Mouse (Mus musculus): ENCODE data around the gene Nav2. TPM values are rescaled to one million over a fixed set of nuclear protein-coding genes. Genes with fewer than 3 reads are reported as not detected.

The Nav2 gene
- polyA plus RNA-seq, 1 experiment from 2014 or later = 7.5 TPM

DNA sequence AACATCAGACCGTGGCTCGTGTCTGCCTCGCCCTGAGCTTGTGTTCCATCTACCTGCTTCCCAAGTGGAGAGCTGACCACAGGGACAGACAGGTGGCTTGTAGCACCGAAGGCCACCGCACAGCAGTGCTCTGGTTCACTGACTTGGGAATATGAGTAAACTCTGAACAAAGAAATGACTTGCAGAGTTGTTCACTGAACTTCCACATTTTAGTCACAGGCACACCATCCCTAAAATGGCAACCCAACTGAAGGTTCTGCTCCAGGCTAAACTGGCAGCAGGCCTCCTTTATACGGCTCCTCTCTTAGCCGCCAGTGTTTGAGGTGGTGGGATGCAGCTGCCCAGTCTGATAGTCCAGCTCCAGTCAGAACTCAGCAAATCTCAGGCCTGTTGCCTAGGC, 343.9 kb downstream of the Nav2 start:
- Histone ChIP-seq H3K36me3 (ENCODE audit: control insufficient read depth, insufficient read depth, low read length) (no peaks in the 10 kb centered on the region), H3K9me3 (ENCODE audit: control insufficient read depth, low read length) (no peaks in the 10 kb centered on the region), H3K27me3 (ENCODE audit: control insufficient read depth, insufficient read depth, low read length) (peaks cover 18% of the 10 kb centered on the region), H3K27ac (replicated peaks; ENCODE audit: low read depth, low read length) (no peak overlapping the region), H3K4me2 (ENCODE audit: low read depth, severe bottlenecking) (no peak overlapping the region), H3K4me1 (ENCODE audit: control insufficient read depth, insufficient read depth, low read length) (no peaks in the 10 kb centered on the region), H3K9ac (ENCODE audit: low read length) (no peak overlapping the region), H3K4me3 (ENCODE audit: low read depth, low read length) (no peak overlapping the region)
- WGBS = 94% methylated on average over 7 of the region's 7 CpGs
- ATAC-seq (ENCODE audit: insufficient number of reproducible peaks, low FRiP score, low TSS enrichment, low read depth) = no peak
- DNase-seq (ENCODE audit: low spot score) = no peak

DNA sequence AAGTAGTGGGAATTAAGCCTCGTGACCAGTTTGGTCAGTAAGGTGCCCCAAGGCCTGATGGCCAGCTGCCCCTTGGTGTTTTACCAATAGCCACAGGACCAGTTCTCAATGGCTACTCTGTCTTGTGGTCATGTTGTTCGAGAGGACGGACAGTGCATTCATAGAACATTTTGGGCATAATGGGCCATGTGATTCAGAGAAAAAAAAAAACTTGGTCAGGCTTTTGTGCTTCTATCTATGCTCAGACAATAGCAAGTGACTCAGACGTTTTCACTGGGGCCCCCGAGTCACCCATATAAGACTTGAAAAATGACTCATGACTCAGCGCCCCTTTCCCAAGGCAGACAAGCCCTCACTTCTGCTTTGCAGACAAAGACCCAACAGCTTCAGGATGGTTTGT, 344.4 kb downstream of the Nav2 start:
- H3K4me3 ChIP-seq (ENCODE audit: low read depth, low read length) = no peak overlapping the region
- peaks cover 13% of the 10 kb centered on the region for H3K27me3 ChIP-seq (ENCODE audit: control insufficient read depth, insufficient read depth, low read length)
- H3K9me3 ChIP-seq (ENCODE audit: control insufficient read depth, low read length) = no peaks in the 10 kb centered on the region
- no peaks in the 10 kb centered on the region for H3K4me1 ChIP-seq (ENCODE audit: control insufficient read depth, insufficient read depth, low read length)
- H3K27ac ChIP-seq (replicated peaks; ENCODE audit: low read depth, low read length) = no peak overlapping the region
- DNase-seq (ENCODE audit: low spot score) (no peak), ATAC-seq (ENCODE audit: insufficient number of reproducible peaks, low FRiP score, low TSS enrichment, low read depth) (no peak)
- H3K36me3 ChIP-seq (ENCODE audit: control insufficient read depth, insufficient read depth, low read length) = no peaks in the 10 kb centered on the region
- H3K9ac ChIP-seq (ENCODE audit: low read length) = no peak overlapping the region
- H3K4me2 ChIP-seq (ENCODE audit: low read depth, severe bottlenecking) = no peak overlapping the region
- WGBS = 82% methylated on average over 6 of the region's 6 CpGs

DNA sequence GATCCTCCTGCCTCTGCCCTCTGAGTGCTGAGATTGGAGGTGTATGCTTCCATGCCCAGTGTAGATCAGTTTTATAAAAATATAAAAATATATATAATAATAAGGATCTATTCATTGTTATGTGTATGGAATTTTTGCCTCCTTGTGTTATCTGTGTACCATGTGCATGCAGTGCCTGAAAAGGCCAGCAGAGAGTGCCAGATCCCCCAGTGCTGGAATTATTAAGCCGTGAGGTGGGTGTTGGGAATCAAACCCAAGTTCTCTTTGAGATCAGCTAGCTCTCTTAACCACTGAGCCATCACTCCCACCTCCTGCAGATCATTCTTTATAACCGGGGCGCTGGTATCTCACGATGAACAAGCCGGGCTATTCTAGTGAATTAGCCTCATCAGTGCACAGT, 346.5 kb downstream of the Nav2 start:
- Histone ChIP-seq H3K4me1 (ENCODE audit: control insufficient read depth, insufficient read depth, low read length) (no peaks in the 10 kb centered on the region), H3K4me3 (ENCODE audit: low read depth, low read length) (no peak overlapping the region), H3K9ac (ENCODE audit: low read length) (no peak overlapping the region), H3K27me3 (ENCODE audit: control insufficient read depth, insufficient read depth, low read length) (no peaks in the 10 kb centered on the region), H3K9me3 (ENCODE audit: control insufficient read depth, low read length) (no peaks in the 10 kb centered on the region), H3K36me3 (ENCODE audit: control insufficient read depth, insufficient read depth, low read length) (no peaks in the 10 kb centered on the region), H3K27ac (replicated peaks; ENCODE audit: low read depth, low read length) (no peak overlapping the region), H3K4me2 (ENCODE audit: low read depth, severe bottlenecking) (no peak overlapping the region)
- ATAC-seq (ENCODE audit: insufficient number of reproducible peaks, low FRiP score, low TSS enrichment, low read depth) (no peak), DNase-seq (ENCODE audit: low spot score) (no peak)
- 93% methylated on average over 5 of the region's 5 CpGs for WGBS

- Histone ChIP-seq H3K36me3 (ENCODE audit: control insufficient read depth, insufficient read depth, low read length) (no peaks in the 10 kb centered on the region), H3K4me1 (ENCODE audit: control insufficient read depth, insufficient read depth, low read length) (no peaks in the 10 kb centered on the region), H3K27me3 (ENCODE audit: control insufficient read depth, insufficient read depth, low read length) (no peaks in the 10 kb centered on the region), H3K27ac (replicated peaks; ENCODE audit: low read depth, low read length) (no peak overlapping the region), H3K4me3 (ENCODE audit: low read depth, low read length) (no peak overlapping the region), H3K4me2 (ENCODE audit: low read depth, severe bottlenecking) (no peak overlapping the region), H3K9ac (ENCODE audit: low read length) (no peak overlapping the region), H3K9me3 (ENCODE audit: control insufficient read depth, low read length) (no peaks in the 10 kb centered on the region)
- DNase-seq (ENCODE audit: low spot score) (no peak), ATAC-seq (ENCODE audit: insufficient number of reproducible peaks, low FRiP score, low TSS enrichment, low read depth) (no peak)
- 82% methylated on average over 13 of the region's 13 CpGs for WGBS
Measured at GRCm38 (mm10) chr7:49257234-49257906, 348.9 kb downstream of the Nav2 start.

DNA sequence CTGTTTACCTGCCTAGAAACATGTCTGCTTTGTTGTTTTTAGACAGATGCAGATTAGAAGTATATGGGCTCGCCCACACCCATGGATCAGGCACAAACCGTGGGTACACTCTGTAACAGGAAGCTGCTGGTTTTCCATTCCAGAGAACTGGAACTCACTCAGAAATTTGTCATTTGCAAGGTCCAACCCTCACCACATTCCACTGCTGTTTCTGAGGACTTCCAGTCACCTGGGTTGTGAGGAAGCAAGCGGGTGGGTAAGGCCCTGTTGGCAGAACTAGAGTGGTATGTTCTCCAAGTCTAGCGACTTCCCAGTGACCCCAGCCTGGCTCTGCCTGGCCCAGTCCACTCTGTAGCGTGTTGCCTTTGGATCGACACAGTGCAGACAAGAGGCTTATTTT, 349.6 kb downstream of the Nav2 start:
- H3K4me3 ChIP-seq (ENCODE audit: low read depth, low read length) = no peak overlapping the region
- H3K9ac ChIP-seq (ENCODE audit: low read length) = no peak overlapping the region
- no peaks in the 10 kb centered on the region for H3K27me3 ChIP-seq (ENCODE audit: control insufficient read depth, insufficient read depth, low read length)
- DNase-seq (ENCODE audit: low spot score) = no peak
- no peak overlapping the region for H3K27ac ChIP-seq (replicated peaks; ENCODE audit: low read depth, low read length)
- no peaks in the 10 kb centered on the region for H3K36me3 ChIP-seq (ENCODE audit: control insufficient read depth, insufficient read depth, low read length)
- no peak for ATAC-seq (ENCODE audit: insufficient number of reproducible peaks, low FRiP score, low TSS enrichment, low read depth)
- H3K9me3 ChIP-seq (ENCODE audit: control insufficient read depth, low read length) = no peaks in the 10 kb centered on the region
- H3K4me2 ChIP-seq (ENCODE audit: low read depth, severe bottlenecking) = no peak overlapping the region
- no peaks in the 10 kb centered on the region for H3K4me1 ChIP-seq (ENCODE audit: control insufficient read depth, insufficient read depth, low read length)
- 89% methylated on average over 6 of the region's 6 CpGs for WGBS

- H3K4me2 ChIP-seq (ENCODE audit: low read depth, severe bottlenecking) = no peak overlapping the region
- DNase-seq (ENCODE audit: low spot score) (no peak), ATAC-seq (ENCODE audit: insufficient number of reproducible peaks, low FRiP score, low TSS enrichment, low read depth) (no peak)
- no peaks in the 10 kb centered on the region for H3K9me3 ChIP-seq (ENCODE audit: control insufficient read depth, low read length)
- 73% methylated on average over 13 of the region's 13 CpGs for WGBS
- H3K9ac ChIP-seq (ENCODE audit: low read length) = no peak overlapping the region
- no peak overlapping the region for H3K27ac ChIP-seq (replicated peaks; ENCODE audit: low read depth, low read length)
- no peaks in the 10 kb centered on the region for H3K27me3 ChIP-seq (ENCODE audit: control insufficient read depth, insufficient read depth, low read length)
- H3K36me3 ChIP-seq (ENCODE audit: control insufficient read depth, insufficient read depth, low read length) = no peaks in the 10 kb centered on the region
- H3K4me3 ChIP-seq (ENCODE audit: low read depth, low read length) = no peak overlapping the region
- H3K4me1 ChIP-seq (ENCODE audit: control insufficient read depth, insufficient read depth, low read length) = no peaks in the 10 kb centered on the region
Measured at GRCm38 (mm10) chr7:49261941-49262511, 353.5 kb downstream of the Nav2 start.

DNA sequence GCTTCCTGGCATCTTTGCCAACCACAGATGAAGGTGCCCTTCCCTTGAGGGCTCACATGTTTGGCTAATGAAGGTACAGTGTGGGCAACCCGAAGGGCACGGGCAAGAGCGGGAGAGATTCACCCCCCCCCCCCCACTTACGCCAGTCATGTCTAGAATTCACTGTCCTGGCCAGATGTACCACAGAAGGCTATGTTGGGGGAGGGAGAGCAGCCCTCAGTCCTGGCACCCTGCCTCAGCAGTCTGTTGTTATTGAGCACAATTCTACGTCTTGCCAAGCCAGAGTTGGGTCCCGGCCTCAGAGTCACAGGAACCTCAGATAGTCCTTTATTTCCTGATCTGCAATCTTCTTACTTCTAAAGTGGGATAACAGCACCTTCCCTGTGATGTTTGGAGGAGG, 357.9 kb downstream of the Nav2 start:
- no peaks in the 10 kb centered on the region for H3K36me3 ChIP-seq (ENCODE audit: control insufficient read depth, insufficient read depth, low read length)
- H3K4me2 ChIP-seq (ENCODE audit: low read depth, severe bottlenecking) = no peak overlapping the region
- H3K27me3 ChIP-seq (ENCODE audit: control insufficient read depth, insufficient read depth, low read length) = no peaks in the 10 kb centered on the region
- no peaks in the 10 kb centered on the region for H3K4me1 ChIP-seq (ENCODE audit: control insufficient read depth, insufficient read depth, low read length)
- H3K9ac ChIP-seq (ENCODE audit: low read length) = no peak overlapping the region
- no peaks in the 10 kb centered on the region for H3K9me3 ChIP-seq (ENCODE audit: control insufficient read depth, low read length)
- no peak overlapping the region for H3K27ac ChIP-seq (replicated peaks; ENCODE audit: low read depth, low read length)
- no peak for DNase-seq (ENCODE audit: low spot score)
- no peak overlapping the region for H3K4me3 ChIP-seq (ENCODE audit: low read depth, low read length)
- no peak for ATAC-seq (ENCODE audit: insufficient number of reproducible peaks, low FRiP score, low TSS enrichment, low read depth)
- 92% methylated on average over 6 of the region's 6 CpGs for WGBS

- no peak for ATAC-seq (ENCODE audit: insufficient number of reproducible peaks, low FRiP score, low TSS enrichment, low read depth)
- no peaks in the 10 kb centered on the region for H3K36me3 ChIP-seq (ENCODE audit: control insufficient read depth, insufficient read depth, low read length)
- no peak overlapping the region for H3K4me2 ChIP-seq (ENCODE audit: low read depth, severe bottlenecking)
- no peak overlapping the region for H3K9ac ChIP-seq (ENCODE audit: low read length)
- H3K27me3 ChIP-seq (ENCODE audit: control insufficient read depth, insufficient read depth, low read length) = no peaks in the 10 kb centered on the region
- no peak for DNase-seq (ENCODE audit: low spot score)
- H3K9me3 ChIP-seq (ENCODE audit: control insufficient read depth, low read length) = no peaks in the 10 kb centered on the region
- 88% methylated on average over 12 of the region's 12 CpGs for WGBS
- no peak overlapping the region for H3K4me3 ChIP-seq (ENCODE audit: low read depth, low read length)
- H3K27ac ChIP-seq (replicated peaks; ENCODE audit: low read depth, low read length) = no peak overlapping the region
- H3K4me1 ChIP-seq (ENCODE audit: control insufficient read depth, insufficient read depth, low read length) = no peaks in the 10 kb centered on the region
Measured at GRCm38 (mm10) chr7:49267621-49268325, 359.3 kb downstream of the Nav2 start.
